Mouse (Mus musculus) lung, postnatal 0 days (tissue): Measurements from ENCODE around the gene Entpd2. TPM values are rescaled to one million over a fixed set of nuclear protein-coding genes. Genes with fewer than 3 reads are reported as not detected.
"Not testable (repeated sequence)": the region's sequence is repeated elsewhere in the genome, so short reads cannot be mapped to it uniquely, and the experiment has no call there.

Experiments used
- ATAC-seq: fragments of 200-750 bp; cut with Nextera tagmentation; 2 replicates; pipeline ENCODE4 v1.8.0; 2017; ENCODE audit warnings: moderate library complexity
- DNase-seq: peaks from one replicate; pipeline ENCODE4 v3.0.0-alpha.2; 2016; ENCODE audit warnings: low spot score
- H3K27ac ChIP-seq: fragments of 300-500 bp; sonication (generic); 2 replicates; pipeline ENCODE4 v1.5.1; 2014; ENCODE audit warnings: antibody characterized with exemption, mild to moderate bottlenecking, low read length, mixed read lengths
- H3K27me3 ChIP-seq: fragments of 300-500 bp; sonication (generic); replicated peaks from 2 replicates; pipeline ENCODE4 v1.6.1; 2014; ENCODE audit warnings: low read length, mixed read lengths; ENCODE audit not compliant: insufficient read depth
- H3K36me3 ChIP-seq: fragments of 300-500 bp; sonication (generic); 2 replicates; pipeline ENCODE4 v1.6.1; 2014; ENCODE audit warnings: low read length, mixed read lengths; ENCODE audit not compliant: insufficient read depth
- H3K4me1 ChIP-seq: fragments of 300-500 bp; sonication (generic); 2 replicates; pipeline ENCODE4 v1.6.1; 2014; ENCODE audit warnings: antibody characterized with exemption, low read depth, low read length, mixed read lengths; ENCODE audit not compliant: insufficient read depth
- H3K4me2 ChIP-seq: fragments of 300-500 bp; sonication (generic); replicated peaks from 2 replicates; pipeline ENCODE4 v1.6.1; 2014; ENCODE audit warnings: low read depth, mild to moderate bottlenecking, low read length, moderate library complexity, mixed read lengths
- H3K4me3 ChIP-seq: fragments of 300-500 bp; sonication (generic); 2 replicates; pipeline ENCODE4 v1.5.1; 2014; ENCODE audit warnings: low read depth, low read length
- H3K9ac ChIP-seq: fragments of 300-500 bp; sonication (generic); replicated peaks from 2 replicates; pipeline ENCODE4 v1.6.1; 2014; ENCODE audit warnings: low read depth, mild to moderate bottlenecking
- H3K9me3 ChIP-seq: fragments of 300-500 bp; sonication (generic); 2 replicates; pipeline ENCODE4 v1.6.1; 2016; ENCODE audit warnings: low read length, mixed read lengths
- CTCF ChIP-seq: IDR thresholded peaks from 2 replicates; pipeline ENCODE4 v1.5.1; 2016; ENCODE audit warnings: antibody characterized with exemption, mild to moderate bottlenecking
- EP300 ChIP-seq: IDR thresholded peaks from 2 replicates; pipeline ENCODE4 v1.6.1; 2016; ENCODE audit warnings: antibody characterized with exemption, mild to moderate bottlenecking, control low read depth
- WGBS: fragments of 180-500 bp; shearing (Covaris S2); extraction: QIAGEN DNeasy Blood & Tissue Kit; methylation state at CpG from one replicate; pipeline ENCODE4 v1.1.7; 2014; 5-methylcytosine and 5-hydroxymethylcytosine counted together
- polyA plus RNA-seq: library from polyadenylated mRNA; unstranded; fragments of >200 nt; fragmentation: Nextera tagmentation; extraction: Ambion mirVana; gene quantifications from 2 replicates; pipeline ENCODE4 v1.2.1, GENCODE M21; 2015

Entpd2 gene
- polyA plus RNA-seq, 1 experiment from 2014 or later: 2.6 TPM

GRCm38 (mm10) chr2:25403994-25404393 lies 8.3 kb downstream of the Entpd2 start:
- Histone ChIP-seq H3K4me1 (no peaks in the 10 kb centered on the region), H3K4me2 (no peak overlapping the region)
- TF ChIP-seq CTCF (no peak), EP300 (no peak)

GRCm38 (mm10) chr2:25408908-25409307 lies 13.2 kb downstream of the Entpd2 start:
- Histone ChIP-seq H3K9me3 (no peaks in the 10 kb centered on the region), H3K9ac (no peak overlapping the region), H3K27me3 (no peaks in the 10 kb centered on the region), H3K36me3 (no peaks in the 10 kb centered on the region), H3K27ac (no peak overlapping the region), H3K4me1 (no peaks in the 10 kb centered on the region), H3K4me2 (no peak overlapping the region), H3K4me3 (no peak overlapping the region)
- no peak for DNase-seq
- TF ChIP-seq EP300: no peak
- no peak for TF ChIP-seq CTCF
- WGBS: 79% methylated on average over 10 of the region's 10 CpGs
- no peak for ATAC-seq

More at GRCm38 (mm10) chr2:25403994-25404393, 8.3 kb downstream of the Entpd2 start:
- no peaks in the 10 kb centered on the region for H3K36me3 ChIP-seq
- DNase-seq (no peak), ATAC-seq (no peak)
- no peaks in the 10 kb centered on the region for H3K9me3 ChIP-seq
- H3K27ac ChIP-seq: no peak overlapping the region
- WGBS: 78% methylated on average over 4 of the region's 4 CpGs
- no peak overlapping the region for H3K4me3 ChIP-seq
- no peak overlapping the region for H3K9ac ChIP-seq
- H3K27me3 ChIP-seq: peaks cover 20% of the 10 kb centered on the region

- H3K4me1 ChIP-seq, H3K36me3 ChIP-seq, H3K4me3 ChIP-seq, H3K27me3 ChIP-seq, H3K9ac ChIP-seq, H3K9me3 ChIP-seq, H3K27ac ChIP-seq, DNase-seq, ATAC-seq, H3K4me2 ChIP-seq: not testable (repeated sequence)
- TF ChIP-seq CTCF: 0 out of 2 replicates have a peak, but pooled peaks have one; percentile 18
Observed at GRCm38 (mm10) chr2:25413436-25413835, 17.8 kb downstream of the Entpd2 start.

- Histone ChIP-seq H3K4me2 (no peak overlapping the region), H3K27ac (no peak overlapping the region), H3K36me3 (no peaks in the 10 kb centered on the region), H3K27me3 (no peaks in the 10 kb centered on the region), H3K4me3 (no peak overlapping the region), H3K9me3 (no peaks in the 10 kb centered on the region), H3K9ac (no peak overlapping the region), H3K4me1 (no peaks in the 10 kb centered on the region)
- DNase-seq (no peak), ATAC-seq (no peak)
- WGBS: 30% methylated on average over 3 of the region's 3 CpGs
- TF ChIP-seq EP300: no peak
- TF ChIP-seq CTCF: no peak
Observed at GRCm38 (mm10) chr2:25417426-25417825, 21.8 kb downstream of the Entpd2 start.

GRCm38 (mm10) chr2:25421896-25422295 lies 26.2 kb downstream of the Entpd2 start:
- H3K27ac ChIP-seq: no peak overlapping the region
- H3K36me3 ChIP-seq: no peaks in the 10 kb centered on the region
- H3K9ac ChIP-seq: no peak overlapping the region
- no peaks in the 10 kb centered on the region for H3K27me3 ChIP-seq
- TF ChIP-seq CTCF (peak; percentile 76), EP300 (no peak)
- H3K4me2 ChIP-seq: no peak overlapping the region
- H3K4me1 ChIP-seq: no peaks in the 10 kb centered on the region
- ATAC-seq (peak; percentile 55; the same call in 1 of the 2 replicates), DNase-seq (peak; percentile 71)
- H3K4me3 ChIP-seq: no peak overlapping the region
- H3K9me3 ChIP-seq: no peaks in the 10 kb centered on the region
- WGBS: 22% methylated on average over 3 of the region's 3 CpGs

GRCm38 (mm10) chr2:25422587-25423410 lies 27.1 kb downstream of the Entpd2 start, which contains the start of gene Fut7:
TSS of gene Fut7 (plus strand) at chr2:25423267.
- no peaks in the 10 kb centered on the region for H3K27me3 ChIP-seq
- H3K4me2 ChIP-seq: no peak within 1 kb of the TSS
- H3K27ac ChIP-seq: no peak within 1 kb of the TSS
- no peak for TF ChIP-seq CTCF
- TF ChIP-seq EP300: no peak
- no peaks in the 10 kb centered on the region for H3K4me1 ChIP-seq
- no peak within 1 kb of the TSS for H3K4me3 ChIP-seq
- no peaks in the 10 kb centered on the region for H3K36me3 ChIP-seq
- no peaks in the 10 kb centered on the region for H3K9me3 ChIP-seq
- H3K9ac ChIP-seq: no peak within 1 kb of the TSS
- DNase-seq: no peak
- WGBS: 42% methylated on average over 17 of the region's 17 CpGs
- peak; percentile 27; the same call in 1 of the 2 replicates for ATAC-seq
